Mouse (Mus musculus): ENCODE measurements at regions not wholly inside any gene's neighbourhood (a gene's known extent, or its start where the extent isn't known, plus 50 kb on each side); places are given as distances from the start of the nearest gene placed in this dataset.

DNA sequence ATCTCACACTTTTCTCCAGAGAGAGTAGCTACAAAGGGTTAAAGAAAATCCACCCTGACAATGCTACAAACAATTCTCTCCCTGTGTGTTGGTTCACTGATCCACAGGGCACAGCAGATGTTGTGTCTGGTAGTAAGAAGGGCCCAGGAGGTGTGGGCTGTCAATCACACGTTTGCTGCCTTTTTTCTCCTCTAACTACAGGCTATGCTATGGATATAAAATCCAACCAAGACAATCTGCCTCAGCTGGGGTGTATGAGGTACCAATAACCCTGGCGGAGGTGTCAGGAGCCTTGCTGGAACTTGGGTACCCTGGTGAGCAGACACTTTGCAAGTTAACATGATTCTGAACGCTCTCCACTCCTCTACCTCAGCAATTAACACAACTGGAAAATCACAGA is 1002.1 kb upstream of the Pou3f2 start:
- no peak for DNase-seq (ENCODE audit: low spot score in 2 of 2)

DNA sequence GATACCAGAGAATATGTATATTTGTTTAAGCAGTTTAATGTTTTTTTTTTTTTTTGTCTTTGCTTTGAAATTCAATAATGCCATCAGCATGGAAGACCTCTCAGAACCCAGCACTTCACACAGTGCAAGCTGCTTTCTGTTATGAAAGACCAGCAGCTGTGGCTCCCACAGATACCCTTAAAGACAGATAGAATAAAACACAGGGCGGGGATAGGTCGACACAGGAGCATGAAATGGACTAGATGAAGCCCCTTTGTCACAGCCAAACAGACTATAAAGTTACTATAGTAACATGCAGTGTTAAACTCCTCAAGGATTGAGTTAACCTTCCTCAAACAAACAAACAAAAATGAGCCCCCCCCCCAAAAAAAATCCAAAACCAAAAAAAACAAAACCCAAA is 1003.1 kb upstream of the Pou3f2 start:
- no peak for DNase-seq (ENCODE audit: low spot score in 2 of 2)

DNA sequence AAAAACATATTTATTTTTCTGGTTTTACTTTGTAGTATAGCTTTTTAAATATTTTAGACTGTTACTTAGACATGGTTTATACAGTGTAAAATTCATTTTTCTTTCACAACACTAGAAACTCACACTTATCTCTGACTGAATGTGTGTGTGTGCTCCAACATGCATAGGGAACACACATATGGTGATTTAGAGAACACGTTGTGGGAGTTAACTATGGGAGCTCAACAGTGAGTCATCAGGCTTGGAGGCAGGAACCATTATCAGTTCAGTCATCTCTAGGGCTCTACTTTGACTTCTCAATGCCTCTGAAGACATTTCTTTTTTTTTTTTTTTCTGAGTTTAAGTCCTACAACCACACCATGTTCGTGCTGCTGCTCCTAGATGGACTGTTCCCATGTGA is 997.5 kb upstream of the Mms22l start:
- DNase-seq (ENCODE audit: low spot score in 2 of 2): no peak

DNA sequence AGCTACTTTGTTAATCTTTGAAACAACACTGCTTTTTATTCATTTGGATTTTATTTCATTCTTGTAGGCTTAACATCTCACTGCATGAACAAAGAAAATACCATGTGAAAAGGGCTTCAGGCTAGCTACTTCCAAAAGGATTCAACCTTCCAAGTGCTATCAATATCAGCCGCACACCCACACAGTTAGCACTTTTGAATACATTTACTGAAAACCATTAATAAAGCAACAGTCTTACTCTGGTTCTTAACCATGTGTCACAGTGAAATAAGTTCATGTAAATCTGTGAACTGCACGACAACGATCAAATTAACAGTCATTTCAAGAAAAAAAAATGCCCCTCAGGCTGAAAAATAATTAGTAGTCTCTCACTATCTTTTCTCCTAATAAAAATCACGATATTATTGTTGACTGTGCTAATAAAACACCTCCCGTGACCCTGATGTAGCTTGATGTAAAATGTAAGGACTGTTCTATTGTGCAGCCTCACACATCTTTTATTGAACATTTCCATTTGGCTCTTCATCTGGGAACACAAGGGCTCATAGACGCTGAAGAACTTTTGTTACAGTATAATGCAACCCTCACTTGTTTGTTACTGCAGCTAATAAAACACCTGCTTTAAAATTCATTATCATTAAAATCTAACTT is 991.4 kb upstream of the Mms22l start:
- DNase-seq (ENCODE audit: low spot score in 2 of 2): no peak

DNA sequence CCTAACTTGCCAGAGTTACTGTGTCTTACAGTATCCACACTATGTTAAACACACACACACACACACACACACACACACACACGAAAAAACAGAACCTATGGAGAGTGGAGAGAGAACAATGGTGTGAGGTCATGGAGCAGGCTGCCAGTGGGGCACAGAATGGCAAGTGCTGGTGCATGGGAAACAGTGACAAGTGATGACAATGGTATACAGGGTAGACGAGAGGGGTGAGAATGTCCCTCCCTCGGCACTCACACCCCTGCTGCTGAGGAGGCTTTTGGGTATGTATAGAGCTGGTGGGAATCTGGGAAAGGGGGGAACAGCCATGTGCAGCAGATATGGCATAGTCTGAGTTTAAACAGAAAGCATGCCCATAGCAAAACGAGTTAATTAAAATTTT is 985.4 kb upstream of the Mms22l start:
- DNase-seq (ENCODE audit: low spot score in 2 of 2): no peak

DNA sequence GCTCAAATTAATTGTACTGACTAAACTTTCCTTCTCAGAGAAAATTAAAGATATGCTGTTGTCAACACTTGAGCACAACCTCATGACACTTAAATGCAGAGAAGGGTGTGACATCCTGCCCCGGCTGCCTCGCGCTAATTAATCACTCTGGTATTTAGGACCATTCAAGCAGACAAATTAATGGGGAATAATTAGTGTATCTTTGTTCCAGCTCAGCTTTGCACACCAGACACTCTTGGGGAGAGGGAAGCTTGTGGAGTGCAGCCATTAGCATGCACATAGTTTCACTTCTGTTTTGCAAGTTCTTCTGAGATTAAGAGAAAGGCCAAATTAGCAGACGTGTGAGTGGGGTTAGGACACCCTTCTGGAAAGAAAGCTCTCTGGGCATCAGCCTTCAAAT is 984.2 kb upstream of the Mms22l start:
- peak in 1 of 2 experiments; percentile 14 for DNase-seq (ENCODE audit: low spot score in 2 of 2)

DNA sequence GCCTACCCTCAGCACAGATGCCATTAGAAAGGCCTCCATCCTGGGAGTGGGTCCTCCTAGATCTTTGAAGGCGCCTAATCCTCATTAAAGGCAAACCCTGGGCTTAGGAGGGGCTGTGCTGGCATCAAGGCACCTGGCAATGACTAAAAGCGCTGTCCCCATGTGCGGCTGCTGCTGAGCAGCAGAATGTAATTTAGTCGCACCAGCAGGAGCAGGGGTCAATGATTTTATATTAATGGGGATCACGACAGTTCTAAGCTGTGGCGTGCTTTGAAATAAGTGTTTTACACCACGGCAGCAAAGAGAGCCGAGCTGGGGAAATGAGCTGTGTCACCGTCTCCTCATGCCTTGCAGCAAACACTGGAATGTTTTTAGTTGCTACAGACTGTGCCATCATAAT is 982.3 kb upstream of the Mms22l start:
- no peak for DNase-seq (ENCODE audit: low spot score in 2 of 2)

Measured in layer of hippocampus, postnatal 14 days (tissue).